Mouse (Mus musculus) midbrain, postnatal 0 days (tissue): ENCODE data around the gene H2al1h. TPM values are rescaled to one million over a fixed set of nuclear protein-coding genes. Genes with fewer than 3 reads are reported as not detected.
"Not testable (repeated sequence)": the region's sequence is repeated elsewhere in the genome, so short reads cannot be mapped to it uniquely, and the experiment has no call there.

Experiments
- ATAC-seq: fragments of 200-750 bp; cut with Nextera tagmentation; 2 replicates; pipeline ENCODE4 v1.8.0; 2017; ENCODE audit warnings: moderate number of reproducible peaks, mild to moderate bottlenecking, moderate TSS enrichment, moderate library complexity; ENCODE audit not compliant: low FRiP score
- DNase-seq: peaks from one replicate; pipeline ENCODE4 v3.0.0-alpha.2; 2015; ENCODE audit warnings: low spot score
- H3K27ac ChIP-seq: fragments of 300-500 bp; sonication (generic); 2 replicates; pipeline ENCODE4 v1.5.1; 2014; ENCODE audit warnings: low read depth, mild to moderate bottlenecking, low read length, mixed read lengths
- H3K27me3 ChIP-seq: fragments of 300-500 bp; sonication (generic); 2 replicates; pipeline ENCODE4 v1.6.1; 2014; ENCODE audit warnings: low read length, control low read depth, mixed read lengths; ENCODE audit not compliant: insufficient read depth
- H3K36me3 ChIP-seq: fragments of 300-500 bp; sonication (generic); 2 replicates; pipeline ENCODE4 v1.6.1; 2014; ENCODE audit warnings: low read length, control low read depth, mixed read lengths; ENCODE audit not compliant: insufficient read depth
- H3K4me1 ChIP-seq: fragments of 300-500 bp; sonication (generic); 2 replicates; pipeline ENCODE4 v1.6.1; 2014; ENCODE audit warnings: mild to moderate bottlenecking, control low read depth, antibody characterized with exemption, low read length, mixed read lengths; ENCODE audit not compliant: insufficient read depth
- H3K4me2 ChIP-seq: fragments of 300-500 bp; sonication (generic); 2 replicates; pipeline ENCODE4 v1.6.1; 2014; ENCODE audit warnings: low read depth, mild to moderate bottlenecking, low read length, mixed read lengths; ENCODE audit not compliant: poor library complexity, severe bottlenecking
- H3K4me3 ChIP-seq: fragments of 300-500 bp; sonication (generic); 2 replicates; pipeline ENCODE4 v1.5.1; 2014; ENCODE audit warnings: low read depth, mild to moderate bottlenecking, low read length, moderate library complexity
- H3K9ac ChIP-seq: fragments of 300-500 bp; sonication (generic); replicated peaks from 2 replicates; pipeline ENCODE4 v1.6.1; 2014; ENCODE audit warnings: mild to moderate bottlenecking, low read length, moderate library complexity, mixed read lengths; ENCODE audit not compliant: poor library complexity, severe bottlenecking
- H3K9me3 ChIP-seq: fragments of 300-500 bp; sonication (generic); 2 replicates; pipeline ENCODE4 v1.6.1; 2016; ENCODE audit warnings: low read length, control low read depth
- WGBS: fragments of 180-500 bp; shearing (Covaris S2); extraction: QIAGEN DNeasy Blood & Tissue Kit; methylation state at CpG from one replicate; pipeline ENCODE4 v1.1.7; 2014; 5-methylcytosine and 5-hydroxymethylcytosine counted together
- polyA plus RNA-seq: library from polyadenylated mRNA; unstranded; fragments of >200 nt; fragmentation: Nextera tagmentation; extraction: Ambion mirVana; gene quantifications from 2 replicates; pipeline ENCODE4 v1.2.1, GENCODE M21; 2015
- total RNA-seq: library from RNA; depleted of rRNA; stranded (reverse); fragments of >200 nt; gene quantifications from 2 replicates; pipeline ENCODE4 v1.2.3, GENCODE M21; 2014

The H2al1h gene
- total and polyA plus RNA-seq, 2 experiments from 2014 or later = not detected

GRCm38 (mm10) chrX:11308524-11308923, 12.8 kb upstream of the H2al1h start, which contains the start of gene H2al1d:
Gene H2al1d (plus strand): TSS chrX:11308824.
- not testable (repeated sequence) for H3K4me2 ChIP-seq, ATAC-seq, DNase-seq, H3K4me1 ChIP-seq, H3K9me3 ChIP-seq, H3K4me3 ChIP-seq, H3K27me3 ChIP-seq, H3K36me3 ChIP-seq, H3K9ac ChIP-seq, H3K27ac ChIP-seq
- no CpG with 5 or more reads among the region's 6 CpGs for WGBS

GRCm38 (mm10) chrX:11311634-11312033, 9.7 kb upstream of the H2al1h start, which contains the start of gene H2al1e:
Gene H2al1e (plus strand): TSS chrX:11311934.
- not testable (repeated sequence) for H3K4me2 ChIP-seq, H3K4me3 ChIP-seq, H3K27ac ChIP-seq, H3K9me3 ChIP-seq, H3K4me1 ChIP-seq, H3K36me3 ChIP-seq, H3K27me3 ChIP-seq, ATAC-seq, H3K9ac ChIP-seq, DNase-seq
- no CpG with 5 or more reads among the region's 3 CpGs for WGBS

DNA sequence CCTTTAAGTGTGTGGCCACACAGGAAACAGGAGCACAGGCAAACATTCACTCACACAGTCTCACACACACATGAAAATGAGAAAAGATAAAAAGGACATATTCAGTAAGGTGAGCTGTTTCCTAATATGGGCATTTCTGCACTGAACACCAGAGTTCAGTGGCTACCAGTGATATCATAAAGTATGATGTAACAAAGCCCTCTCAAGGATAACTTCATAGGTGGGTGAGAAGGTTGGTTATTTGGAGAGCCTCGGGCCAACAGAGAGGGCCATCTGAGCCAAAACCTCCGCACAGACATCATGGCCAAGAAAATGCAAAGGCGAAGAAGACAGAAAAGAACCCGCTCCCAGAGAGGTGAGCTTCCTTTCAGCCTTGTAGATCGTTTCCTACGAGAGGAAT, 6.4 kb upstream of the H2al1h start, which contains the start of gene H2al1f:
TSS of gene H2al1f (plus strand) at position 301 of the 400 bp plus-strand sequence.
- not testable (repeated sequence) for H3K9me3 ChIP-seq, H3K4me1 ChIP-seq, H3K27ac ChIP-seq, ATAC-seq, H3K4me2 ChIP-seq, DNase-seq, H3K9ac ChIP-seq, H3K36me3 ChIP-seq, H3K27me3 ChIP-seq, H3K4me3 ChIP-seq
- no CpG with 5 or more reads among the region's 6 CpGs for WGBS

GRCm38 (mm10) chrX:11317956-11318355, 3.3 kb upstream of the H2al1h start, which contains the start of gene H2al1g:
Gene H2al1g (plus strand): TSS chrX:11318256.
- not testable (repeated sequence) for H3K27me3 ChIP-seq, H3K4me3 ChIP-seq, DNase-seq, H3K9ac ChIP-seq, H3K9me3 ChIP-seq, H3K36me3 ChIP-seq, ATAC-seq, H3K4me1 ChIP-seq, H3K27ac ChIP-seq, H3K4me2 ChIP-seq
- no CpG with 5 or more reads among the region's 3 CpGs for WGBS

- ATAC-seq, H3K9me3 ChIP-seq, H3K4me3 ChIP-seq, DNase-seq, H3K27ac ChIP-seq, H3K4me2 ChIP-seq, H3K27me3 ChIP-seq, H3K4me1 ChIP-seq, H3K36me3 ChIP-seq, H3K9ac ChIP-seq: not testable (repeated sequence)
- WGBS = no CpG with 5 or more reads among the region's 5 CpGs
Measured at GRCm38 (mm10) chrX:11324359-11324758, 3.1 kb downstream of the H2al1h start, which contains the start of gene H2al1i. Gene H2al1i (plus strand): TSS chrX:11324659.

GRCm38 (mm10) chrX:11327522-11327921, 6.2 kb downstream of the H2al1h start, which contains the start of gene H2al1j:
Gene H2al1j (plus strand): TSS chrX:11327822.
- not testable (repeated sequence) for ATAC-seq, DNase-seq, H3K36me3 ChIP-seq, H3K27me3 ChIP-seq, H3K4me1 ChIP-seq, H3K4me2 ChIP-seq, H3K27ac ChIP-seq, H3K9me3 ChIP-seq, H3K9ac ChIP-seq, H3K4me3 ChIP-seq
- WGBS = 97% methylated on average over 2 of the region's 2 CpGs
